Mouse (Mus musculus): ENCODE data around the gene Slc4a2. TPM values are rescaled to one million over a fixed set of nuclear protein-coding genes. Genes with fewer than 3 reads are reported as not detected.
A peak's percentile ranks its signal among the peaks of the same experiment; 100 is the strongest.

The Slc4a2 gene
- polyA plus RNA-seq, 1 experiment from 2014 or later, result 43.9 TPM

DNA sequence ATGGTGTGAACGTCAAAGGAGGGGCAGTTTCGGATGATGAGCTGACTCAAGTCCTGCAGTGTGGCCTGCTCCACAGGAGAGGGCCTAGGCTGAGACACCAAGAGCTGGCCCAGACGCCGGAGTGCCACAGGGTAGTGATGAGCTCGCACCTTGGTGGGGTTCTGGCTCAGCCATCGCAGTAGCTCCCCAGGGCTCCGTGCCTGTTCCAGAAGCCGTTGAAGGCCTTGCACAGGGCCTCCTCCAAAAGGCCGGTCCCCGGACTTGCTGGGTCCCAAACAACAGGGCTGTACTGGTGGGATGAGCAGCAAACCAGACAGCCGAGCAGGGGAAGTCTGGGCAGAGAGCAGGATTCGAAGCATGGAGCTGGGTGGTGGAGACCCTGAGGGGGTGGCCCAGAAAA, 20.3 kb downstream of the Slc4a2 start:
- peak overlapping the region; percentile 91 for H3K4me3 ChIP-seq
- DNase-seq (ENCODE audit: low spot score), result no peak
- peaks cover 50% of the 10 kb centered on the region for H3K36me3 ChIP-seq
- peaks cover 45% of the 10 kb centered on the region for H3K4me1 ChIP-seq
- H3K9me3 ChIP-seq (replicated peaks), result no peaks in the 10 kb centered on the region
- 88% methylated on average over 12 of the region's 12 CpGs for WGBS
- no peaks in the 10 kb centered on the region; the same call in 1 of the 2 replicates for H3K27me3 ChIP-seq (ENCODE audit: low read depth, poor library complexity, severe bottlenecking)
- peak overlapping the region; percentile 96 for H3K27ac ChIP-seq

DNA sequence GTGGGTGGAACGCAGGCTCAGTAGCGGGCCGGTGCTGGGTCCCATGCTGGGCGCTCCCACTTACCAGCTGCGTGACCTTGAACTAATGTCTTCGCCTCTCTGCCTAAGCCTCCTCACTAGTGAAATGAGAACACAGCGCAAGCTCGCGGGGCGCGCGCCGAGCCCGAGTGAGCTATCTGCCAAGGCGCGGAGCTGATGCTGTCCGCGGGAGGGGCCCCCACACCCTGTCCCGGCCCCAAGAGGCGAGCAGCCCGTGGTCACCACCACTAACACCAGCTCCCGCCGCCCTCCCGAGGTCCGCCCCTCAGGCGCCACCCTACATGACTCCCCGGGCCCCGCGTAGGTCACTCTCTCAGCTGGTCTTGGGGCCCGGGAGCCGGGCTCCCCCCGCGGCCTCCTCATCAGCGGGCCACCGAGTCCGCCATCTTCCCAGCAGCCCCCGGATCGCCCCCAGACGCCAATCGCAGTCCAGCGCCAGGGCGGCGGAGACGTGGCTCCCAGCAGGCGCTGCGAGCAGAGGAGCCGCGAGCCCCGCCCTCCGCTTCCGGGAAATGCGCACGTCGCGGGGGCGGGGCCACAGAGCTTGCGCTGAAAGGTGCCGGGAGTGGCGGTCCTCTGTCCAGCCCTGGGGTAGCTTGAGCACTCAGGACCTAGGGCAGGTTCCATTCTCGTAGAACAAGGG, 21.2 kb downstream of the Slc4a2 start, which contains the start of gene Fastk:
Gene Fastk, minus strand, starts transcription at position 542 of the 682 bp plus-strand sequence.
- WGBS, result under 1% methylated on average over 60 of the region's 60 CpGs
- peaks cover 41% of the 10 kb centered on the region for H3K36me3 ChIP-seq
- peaks cover 45% of the 10 kb centered on the region for H3K4me1 ChIP-seq
- H3K4me3 ChIP-seq, result peak within 1 kb of the TSS; percentile 91
- DNase-seq (ENCODE audit: low spot score), result peak; percentile 96
- no peaks in the 10 kb centered on the region for H3K9me3 ChIP-seq (replicated peaks)
- no peaks in the 10 kb centered on the region; the same call in 1 of the 2 replicates for H3K27me3 ChIP-seq (ENCODE audit: low read depth, poor library complexity, severe bottlenecking)
- peak within 1 kb of the TSS; percentile 96 for H3K27ac ChIP-seq

DNA sequence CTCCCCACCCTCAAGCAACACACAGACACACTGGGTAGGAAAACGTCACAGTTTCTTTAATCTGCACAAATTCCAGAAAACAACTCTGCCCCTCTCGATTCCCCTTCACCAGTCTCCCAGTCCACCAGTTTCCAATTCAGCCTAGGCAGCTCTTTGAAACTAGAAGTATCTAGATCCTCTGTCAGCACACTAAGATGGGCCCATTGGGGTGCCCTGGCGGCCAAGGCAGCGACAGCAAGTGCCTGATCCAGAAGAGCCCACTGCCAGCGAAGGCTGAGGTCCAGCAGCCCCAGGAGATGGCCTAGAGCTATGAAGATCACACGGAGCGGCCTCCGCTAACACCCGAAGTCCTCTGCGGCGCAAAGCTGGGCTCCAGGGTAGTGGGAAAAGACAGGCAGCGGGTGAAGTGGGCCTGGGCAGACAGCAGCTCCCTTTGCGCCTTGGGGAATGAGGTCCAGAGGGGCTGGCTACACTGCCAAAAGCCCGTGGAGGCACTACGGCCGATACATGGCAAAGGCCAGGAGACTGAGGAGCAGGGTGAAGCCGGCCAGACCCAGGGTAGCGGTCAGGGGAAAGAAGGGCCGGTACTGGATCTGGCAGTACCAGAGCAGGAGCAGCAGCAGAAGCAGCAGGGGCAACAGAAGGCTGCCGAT, 21.9 kb downstream of the Slc4a2 start:
- H3K4me3 ChIP-seq, result peak overlapping the region; percentile 91
- WGBS, result 58% methylated on average over 20 of the region's 20 CpGs
- peak overlapping the region; percentile 96 for H3K27ac ChIP-seq
- H3K9me3 ChIP-seq (replicated peaks), result no peaks in the 10 kb centered on the region
- peaks cover 45% of the 10 kb centered on the region for H3K4me1 ChIP-seq
- H3K36me3 ChIP-seq, result peaks cover 34% of the 10 kb centered on the region
- H3K27me3 ChIP-seq (ENCODE audit: low read depth, poor library complexity, severe bottlenecking), result no peaks in the 10 kb centered on the region; the same call in 1 of the 2 replicates
- DNase-seq (ENCODE audit: low spot score), result no peak

DNA sequence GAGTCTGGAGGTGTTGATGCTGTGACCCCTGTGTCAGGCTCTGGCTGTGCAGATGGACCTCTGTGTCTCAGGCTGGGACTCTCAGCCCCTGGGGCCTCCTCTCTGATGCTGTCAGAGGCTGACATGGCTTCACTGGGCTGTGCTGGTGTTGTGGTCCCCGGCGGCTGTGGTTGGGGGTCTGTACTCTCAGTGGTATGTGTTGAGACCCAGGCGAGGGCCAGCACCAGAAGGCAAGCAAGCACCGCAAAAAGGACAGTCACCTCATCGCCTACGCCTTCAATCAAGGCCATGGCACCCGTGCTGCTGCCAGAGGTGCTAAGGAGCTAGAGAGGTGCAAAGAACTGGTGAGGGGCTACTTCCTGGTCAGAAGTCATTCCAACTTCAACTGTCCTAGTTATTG, 23.0 kb downstream of the Slc4a2 start:
- H3K27me3 ChIP-seq (ENCODE audit: low read depth, poor library complexity, severe bottlenecking), result no peaks in the 10 kb centered on the region; the same call in 1 of the 2 replicates
- peaks cover 54% of the 10 kb centered on the region for H3K4me1 ChIP-seq
- H3K27ac ChIP-seq, result no peak overlapping the region
- no peaks in the 10 kb centered on the region for H3K9me3 ChIP-seq (replicated peaks)
- DNase-seq (ENCODE audit: low spot score), result no peak
- H3K36me3 ChIP-seq, result peaks cover 23% of the 10 kb centered on the region
- peak overlapping the region; percentile 63; the same call in 1 of the 2 replicates for H3K4me3 ChIP-seq
- WGBS, result 88% methylated on average over 7 of the region's 7 CpGs

DNA sequence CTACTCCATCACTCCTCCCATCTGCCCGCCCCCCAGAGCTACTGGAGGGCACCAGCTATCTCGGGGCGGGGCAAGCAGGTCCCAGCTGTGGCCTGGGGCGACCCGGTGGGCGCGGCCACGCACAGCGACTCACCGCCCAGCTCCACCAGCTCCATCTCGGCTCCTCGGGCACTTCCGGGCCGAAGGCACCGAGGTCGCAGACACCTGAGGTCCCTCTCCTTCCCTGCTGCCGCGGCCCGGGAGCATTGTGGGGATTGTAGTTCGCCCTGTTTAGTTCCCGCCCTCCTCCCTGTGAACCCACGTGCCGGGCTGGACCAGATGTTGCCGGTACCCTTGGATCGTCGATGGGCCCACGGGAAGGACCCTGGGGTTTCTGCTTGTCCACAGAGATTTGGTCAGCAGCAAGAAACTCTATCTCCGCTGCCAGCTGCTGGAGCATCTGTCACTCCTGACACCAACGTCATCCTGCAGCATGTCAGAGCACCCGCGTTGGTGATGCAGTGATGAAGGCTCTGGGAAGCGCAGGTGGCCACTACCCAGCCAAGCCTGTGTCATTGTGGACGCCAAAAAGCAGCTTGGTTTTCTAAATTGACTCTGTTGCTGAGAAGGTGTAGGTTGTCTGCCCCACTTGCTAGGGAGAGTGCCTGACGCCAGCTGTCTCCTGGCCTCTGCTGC, 24.1 kb downstream of the Slc4a2 start, which contains the start of gene Tmub1:
Gene Tmub1, minus strand, starts transcription at position 231 of the 675 bp plus-strand sequence.
- WGBS, result 2% methylated on average over 34 of the region's 34 CpGs
- Histone ChIP-seq H3K27me3 (ENCODE audit: low read depth, poor library complexity, severe bottlenecking) (no peaks in the 10 kb centered on the region; the same call in 1 of the 2 replicates), H3K9me3 (replicated peaks) (no peaks in the 10 kb centered on the region), H3K27ac (peak within 1 kb of the TSS; percentile 82), H3K4me3 (peak within 1 kb of the TSS; percentile 63), H3K4me1 (peaks cover 58% of the 10 kb centered on the region), H3K36me3 (peaks cover 12% of the 10 kb centered on the region)
- peak; percentile 88 for DNase-seq (ENCODE audit: low spot score)

DNA sequence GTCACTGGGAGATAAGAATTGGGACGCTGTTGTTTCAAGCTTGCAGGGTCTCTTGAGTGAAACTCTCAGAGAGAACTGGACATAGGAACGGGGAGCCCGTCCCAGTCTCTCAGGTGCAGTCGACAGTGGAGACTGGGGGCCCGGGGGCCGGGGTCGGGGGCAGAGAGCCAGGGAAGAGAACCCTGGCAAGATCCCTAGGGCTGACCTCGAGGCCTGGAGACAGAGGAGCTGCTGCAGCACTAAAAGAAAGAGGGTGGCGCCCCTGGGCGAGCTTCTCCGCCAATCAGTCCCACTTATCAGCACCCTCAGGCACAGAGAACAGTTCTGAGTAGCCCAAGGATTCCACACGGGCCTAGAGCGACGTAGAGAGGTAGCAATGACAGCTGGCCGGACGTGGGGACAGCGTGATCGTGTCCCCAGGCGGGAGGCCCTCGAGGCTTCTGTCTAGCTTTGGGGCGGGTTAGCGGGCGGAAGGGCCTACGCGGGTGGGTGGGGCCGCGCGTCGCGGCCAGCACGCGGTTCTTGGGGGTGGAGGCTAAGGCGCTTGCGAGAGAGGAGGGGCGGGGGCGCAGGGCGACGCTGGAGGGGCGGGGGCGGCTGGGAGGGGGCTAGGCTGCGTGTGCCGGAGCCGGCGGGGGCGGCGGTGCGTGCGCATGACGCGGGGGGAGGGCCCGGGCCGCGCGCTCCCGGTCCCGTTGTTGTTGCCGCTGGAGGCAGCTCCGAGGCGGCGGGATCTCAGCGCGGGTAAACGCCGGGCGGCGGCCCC, 27.8 kb downstream of the Slc4a2 start:
- 2% methylated on average over 62 of the region's 66 CpGs for WGBS
- peak; percentile 92 for DNase-seq (ENCODE audit: low spot score)
- no peaks in the 10 kb centered on the region; the same call in 1 of the 2 replicates for H3K27me3 ChIP-seq (ENCODE audit: low read depth, poor library complexity, severe bottlenecking)
- peaks cover 21% of the 10 kb centered on the region for H3K36me3 ChIP-seq
- peaks cover 68% of the 10 kb centered on the region for H3K4me1 ChIP-seq
- H3K27ac ChIP-seq, result peak overlapping the region; percentile 97
- H3K4me3 ChIP-seq, result peak overlapping the region; percentile 86
- H3K9me3 ChIP-seq (replicated peaks), result no peaks in the 10 kb centered on the region

DNA sequence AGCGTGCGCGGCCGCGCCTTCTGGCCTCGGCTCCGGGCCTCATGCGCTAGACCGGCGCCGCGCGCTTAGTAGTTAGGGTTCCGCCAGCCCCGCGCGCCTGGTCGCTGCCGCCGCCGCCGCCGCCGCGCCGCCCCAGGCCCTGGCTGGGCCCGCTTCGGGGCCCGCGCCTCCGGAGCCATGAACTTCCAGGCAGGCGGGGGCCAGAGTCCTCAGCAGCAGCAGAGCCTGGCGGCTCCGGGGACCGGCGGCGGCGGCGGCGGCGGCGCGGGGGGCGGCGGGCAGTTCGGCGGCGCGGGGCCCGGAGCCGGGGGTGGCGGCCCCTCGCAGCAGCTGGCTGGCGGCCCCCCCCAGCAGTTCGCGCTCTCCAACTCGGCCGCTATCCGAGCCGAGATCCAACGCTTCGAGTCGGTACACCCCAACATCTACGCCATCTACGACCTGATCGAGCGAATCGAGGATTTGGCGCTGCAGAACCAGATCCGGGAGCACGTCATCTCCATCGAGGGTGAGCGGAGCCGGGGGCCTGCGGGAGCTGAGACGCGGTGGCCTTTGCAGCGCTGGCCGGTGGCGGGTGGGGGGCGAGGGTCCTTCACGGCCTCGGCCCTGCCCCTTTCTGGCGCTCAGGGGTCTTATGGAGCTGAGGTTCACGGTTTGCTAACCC, 28.5 kb downstream of the Slc4a2 start, which contains the start of gene Agap3:
Gene Agap3, plus strand, starts transcription at position 148 of the 661 bp plus-strand sequence.
- H3K4me3 ChIP-seq, result peak within 1 kb of the TSS; percentile 86
- peak within 1 kb of the TSS; percentile 97 for H3K27ac ChIP-seq
- no peak for DNase-seq (ENCODE audit: low spot score)
- H3K4me1 ChIP-seq, result peaks cover 60% of the 10 kb centered on the region
- H3K9me3 ChIP-seq (replicated peaks), result no peaks in the 10 kb centered on the region
- H3K27me3 ChIP-seq (ENCODE audit: low read depth, poor library complexity, severe bottlenecking), result no peaks in the 10 kb centered on the region; the same call in 1 of the 2 replicates
- H3K36me3 ChIP-seq, result peaks cover 27% of the 10 kb centered on the region
- under 1% methylated on average over 70 of the region's 85 CpGs for WGBS

DNA sequence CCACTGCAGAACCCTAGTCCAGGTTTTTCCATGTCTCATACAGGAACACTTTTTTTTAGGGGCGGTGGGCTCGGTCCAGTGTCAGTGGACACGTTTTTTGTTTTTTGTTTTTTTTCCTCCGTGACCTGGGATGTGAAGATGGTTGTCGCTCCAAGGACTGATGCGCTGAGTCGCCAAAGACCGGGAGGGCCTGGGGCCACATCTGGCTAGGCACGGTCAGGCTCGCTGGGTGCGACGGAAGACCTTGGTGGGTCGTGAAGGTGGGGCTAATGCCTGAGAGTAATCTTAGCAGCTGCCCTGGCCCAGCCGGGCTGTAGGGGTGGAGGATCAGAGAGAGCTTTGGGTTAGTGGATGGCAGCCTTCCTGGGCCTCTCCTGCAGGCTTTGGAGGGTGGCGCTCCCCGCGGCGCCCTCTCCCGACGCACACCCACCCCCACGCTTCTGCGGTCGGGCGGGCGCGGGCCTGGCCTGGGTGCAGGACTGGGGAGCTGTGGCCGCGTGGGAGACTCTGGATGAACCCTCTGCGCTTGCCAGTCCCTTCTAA, 29.1 kb downstream of the Slc4a2 start:
- under 1% methylated on average over 29 of the region's 29 CpGs for WGBS
- Histone ChIP-seq H3K9me3 (replicated peaks) (no peaks in the 10 kb centered on the region), H3K27me3 (ENCODE audit: low read depth, poor library complexity, severe bottlenecking) (no peaks in the 10 kb centered on the region; the same call in 1 of the 2 replicates), H3K4me1 (peaks cover 54% of the 10 kb centered on the region), H3K27ac (peak overlapping the region; percentile 97), H3K4me3 (peak overlapping the region; percentile 86), H3K36me3 (peaks cover 33% of the 10 kb centered on the region)
- DNase-seq (ENCODE audit: low spot score), result peak; percentile 67

DNA sequence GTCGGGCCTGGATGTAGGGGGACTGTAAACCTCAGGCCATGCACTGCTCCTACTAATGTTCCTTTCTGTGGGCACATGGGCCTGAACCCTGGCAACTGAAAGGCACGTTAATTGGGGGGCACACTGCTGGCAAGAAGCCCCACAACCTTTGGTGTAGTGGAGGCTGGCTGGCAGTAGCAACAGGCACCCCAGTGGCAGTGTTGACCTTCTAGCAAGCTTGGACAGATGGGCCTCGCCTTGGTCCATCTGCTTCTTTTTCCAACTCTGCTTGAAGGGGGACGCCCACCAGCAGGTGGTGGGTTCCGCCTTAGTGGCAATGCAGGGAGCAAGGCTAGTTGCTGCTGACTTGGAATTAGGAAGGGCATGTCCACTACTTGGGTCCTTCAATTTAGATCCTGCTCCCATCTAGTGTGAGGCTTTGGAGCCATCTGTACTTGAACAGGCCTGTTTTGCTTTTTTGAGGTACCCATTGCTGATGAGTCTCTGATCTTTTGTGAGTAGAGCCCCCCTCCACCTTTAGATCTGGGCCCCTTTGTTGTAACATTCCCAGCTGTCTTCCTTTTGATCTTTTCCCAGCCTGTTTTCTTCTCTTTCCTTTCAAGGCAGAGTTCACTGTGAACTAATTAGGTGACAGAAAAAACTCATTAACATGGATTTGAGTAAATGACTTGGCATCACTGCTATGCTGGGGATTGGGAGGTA, 29.8 kb downstream of the Slc4a2 start:
- H3K27me3 ChIP-seq (ENCODE audit: low read depth, poor library complexity, severe bottlenecking), result no peaks in the 10 kb centered on the region; the same call in 1 of the 2 replicates
- peaks cover 49% of the 10 kb centered on the region for H3K4me1 ChIP-seq
- peak overlapping the region; percentile 86 for H3K4me3 ChIP-seq
- WGBS, result 4% methylated on average over 5 of the region's 5 CpGs
- peak overlapping the region; percentile 97 for H3K27ac ChIP-seq
- DNase-seq (ENCODE audit: low spot score), result no peak
- no peaks in the 10 kb centered on the region for H3K9me3 ChIP-seq (replicated peaks)
- H3K36me3 ChIP-seq, result peaks cover 39% of the 10 kb centered on the region

DNA sequence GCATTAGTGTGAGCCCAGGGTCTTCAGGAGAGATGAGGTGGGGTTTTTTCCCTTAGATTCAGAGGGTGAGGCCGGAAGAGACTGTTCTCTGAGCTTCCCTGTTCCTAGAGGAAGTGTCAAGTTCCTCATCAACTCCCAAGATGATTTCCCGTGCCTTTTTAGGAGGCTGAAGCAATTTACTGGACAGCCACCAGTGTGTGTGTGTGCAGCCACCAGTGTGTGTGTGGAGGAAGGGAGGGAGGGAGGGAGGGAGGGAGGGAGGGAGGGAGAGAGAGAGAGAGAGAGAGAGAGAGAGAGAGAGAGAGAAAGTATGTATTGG, 30.3 kb downstream of the Slc4a2 start:
- no peak overlapping the region; the same call in 1 of the 2 replicates for H3K27ac ChIP-seq
- peak overlapping the region; percentile 86 for H3K4me3 ChIP-seq
- H3K36me3 ChIP-seq, result peaks cover 44% of the 10 kb centered on the region
- WGBS, result 6% methylated on average over 2 of the region's 2 CpGs
- peaks cover 49% of the 10 kb centered on the region for H3K4me1 ChIP-seq
- no peaks in the 10 kb centered on the region; the same call in 1 of the 2 replicates for H3K27me3 ChIP-seq (ENCODE audit: low read depth, poor library complexity, severe bottlenecking)
- no peaks in the 10 kb centered on the region for H3K9me3 ChIP-seq (replicated peaks)
- DNase-seq (ENCODE audit: low spot score), result no peak

DNA sequence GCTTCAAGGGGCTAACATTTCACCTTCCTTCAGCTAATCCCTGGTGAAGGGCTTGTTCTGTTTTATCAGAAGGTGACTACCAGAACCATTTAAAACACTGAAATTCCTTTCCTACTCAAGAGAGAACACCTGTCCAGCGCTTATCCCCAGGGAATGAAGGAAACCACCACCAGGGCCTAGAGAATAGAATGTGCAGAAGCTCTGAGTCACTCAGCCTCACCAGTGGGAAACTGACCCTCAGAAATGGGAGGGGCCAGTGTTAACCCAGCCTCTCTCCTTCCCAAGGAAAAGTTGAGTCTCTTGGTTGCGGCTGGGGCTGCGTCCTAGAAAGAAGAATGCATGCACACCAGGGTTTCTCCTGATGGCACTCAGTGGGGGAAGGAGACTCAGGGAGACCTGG, 31.4 kb downstream of the Slc4a2 start:
- Histone ChIP-seq H3K27me3 (ENCODE audit: low read depth, poor library complexity, severe bottlenecking) (no peaks in the 10 kb centered on the region), H3K4me3 (peak overlapping the region; percentile 86), H3K36me3 (peaks cover 55% of the 10 kb centered on the region), H3K27ac (0 out of 2 replicates have a peak overlapping the region, but pooled peaks have one; percentile 21), H3K9me3 (replicated peaks) (no peaks in the 10 kb centered on the region), H3K4me1 (peaks cover 49% of the 10 kb centered on the region)
- WGBS, result 89% methylated on average over 3 of the region's 3 CpGs
- no peak for DNase-seq (ENCODE audit: low spot score)

All from limb, embryonic 10.5 days (tissue).